Mouse (Mus musculus) cortical plate, adult 2 months (tissue): ENCODE results near the gene Golm1. TPM values are rescaled to one million over a fixed set of nuclear protein-coding genes. Genes with fewer than 3 reads are reported as not detected.

Source experiments
- H3K27ac ChIP-seq: fragments of 200-500 bp; 2 replicates; pipeline ENCODE4 v1.5.1; 2012; ENCODE audit warnings: low read length, control low read depth, inconsistent platforms; ENCODE audit not compliant: insufficient read depth
- H3K4me1 ChIP-seq: fragments of 200-500 bp; 2 replicates; pipeline ENCODE4 v1.6.1; 2011; ENCODE audit warnings: low read length; ENCODE audit not compliant: control insufficient read depth, insufficient read depth
- H3K4me3 ChIP-seq: fragments of 200-500 bp; 2 replicates; pipeline ENCODE4 v1.5.1; 2011; ENCODE audit warnings: mild to moderate bottlenecking, low read length, control low read depth; ENCODE audit not compliant: insufficient read depth
- CTCF ChIP-seq: fragments of 200-500 bp; IDR thresholded peaks from 2 replicates; pipeline ENCODE4 v1.5.1; 2011; ENCODE audit warnings: mild to moderate bottlenecking, control low read depth, low read length; ENCODE audit not compliant: insufficient read depth; ENCODE audit errors: extremely low read depth
- POLR2A ChIP-seq: fragments of 200-500 bp; IDR thresholded peaks from 2 replicates; pipeline ENCODE4 v1.6.1; 2011; ENCODE audit warnings: mild to moderate bottlenecking, low read length, control low read depth; ENCODE audit not compliant: insufficient read depth; ENCODE audit errors: extremely low read depth
- polyA plus RNA-seq: library from polyadenylated mRNA; depleted of rRNA; stranded (reverse); fragments of >200 nt; gene quantifications from 2 replicates; pipeline ENCODE4 v1.2.3, GENCODE M21; 2012; rRNA removed

Gene Golm1
- polyA plus RNA-seq, 1 experiment, result 13.1 TPM

GRCm38 (mm10) chr13:59587201-59587600, 88.4 kb downstream of the Golm1 start:
- no peak overlapping the region for H3K4me3 ChIP-seq
- TF ChIP-seq POLR2A, result no peak
- no peak for TF ChIP-seq CTCF
- peaks cover 4% of the 10 kb centered on the region; the same call in 1 of the 2 replicates for H3K4me1 ChIP-seq
- no peak overlapping the region for H3K27ac ChIP-seq

DNA sequence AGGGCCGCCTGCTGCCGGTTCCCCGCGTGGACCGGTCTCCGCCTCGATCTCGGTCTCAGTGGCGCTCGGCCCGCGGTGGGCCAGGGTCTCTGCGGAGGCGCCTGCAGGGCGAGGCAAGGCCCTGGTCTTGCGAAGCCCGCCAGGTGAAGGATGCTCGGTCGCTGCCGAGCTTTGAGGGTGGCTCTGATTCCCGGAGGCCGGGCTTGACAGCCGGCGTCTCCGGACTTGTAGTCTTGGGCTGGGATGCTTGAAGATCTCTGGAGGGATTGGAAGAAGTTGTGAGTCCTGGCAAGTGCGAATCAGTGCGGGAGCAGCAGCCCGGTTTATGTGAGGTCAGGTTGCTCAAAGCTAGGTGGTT, 90.0 kb downstream of the Golm1 start:
- no peak overlapping the region for H3K27ac ChIP-seq
- TF ChIP-seq POLR2A, result no peak
- peak overlapping the region; percentile 71 for H3K4me3 ChIP-seq
- H3K4me1 ChIP-seq, result peaks cover 4% of the 10 kb centered on the region; the same call in 1 of the 2 replicates

- Histone ChIP-seq H3K27ac (peak within 1 kb of the TSS; percentile 41), H3K4me1 (peaks cover 4% of the 10 kb centered on the region; the same call in 1 of the 2 replicates), H3K4me3 (peak within 1 kb of the TSS; percentile 71)
- TF ChIP-seq POLR2A (peak; percentile 88), CTCF (no peak)
Measured at GRCm38 (mm10) chr13:59584947-59585647, 90.5 kb downstream of the Golm1 start, which contains the start of the genes Agtpbp1 and Naa35. Agtpbp1 (minus strand) TSS chr13:59585227. Naa35 (plus strand) TSS chr13:59585259.

Other genes with a start within 250 kb of the Golm1 start
- gene Agtpbp1, start 90.6 kb downstream of the Golm1 start, polyA plus RNA-seq, result 105 and 106 TPM in 2 replicates
- 78.4 and 79.8 TPM in 2 replicates for gene Naa35, start 90.6 kb downstream of the Golm1 start, polyA plus RNA-seq
- not detected in 2 replicates for gene 4921517D22Rik, start 18.3 kb upstream of the Golm1 start, polyA plus RNA-seq
- 0.10 TPM in 1 of 2 replicates, not detected in the other for gene Spata31d1a, start 34.5 kb upstream of the Golm1 start, polyA plus RNA-seq
- gene Spata31d1b, start 36.5 kb upstream of the Golm1 start, polyA plus RNA-seq, result 0.04 and 0.06 TPM in 2 replicates
- gene Spata31d1d, start 55.9 kb upstream of the Golm1 start, polyA plus RNA-seq, result 0.04 and 0.08 TPM in 2 replicates
- 0.34 and 0.56 TPM in 2 replicates for gene 1700014D04Rik, start 70.9 kb upstream of the Golm1 start, polyA plus RNA-seq
- gene Isca1, start 94.0 kb upstream of the Golm1 start, polyA plus RNA-seq, result 255 and 271 TPM in 2 replicates
- not detected in 2 replicates for gene Gm49354, start 106.4 kb upstream of the Golm1 start, polyA plus RNA-seq
- gene Tut7, start 147.3 kb upstream of the Golm1 start, polyA plus RNA-seq, result 36.6 and 39.0 TPM in 2 replicates